Mouse (Mus musculus): ENCODE measurements around the gene Traf3ip2. TPM values are rescaled to one million over a fixed set of nuclear protein-coding genes. Genes with fewer than 3 reads are reported as not detected.

The Traf3ip2 gene
- polyA plus RNA-seq, 1 experiment from 2014 or later = 9.5 TPM

DNA sequence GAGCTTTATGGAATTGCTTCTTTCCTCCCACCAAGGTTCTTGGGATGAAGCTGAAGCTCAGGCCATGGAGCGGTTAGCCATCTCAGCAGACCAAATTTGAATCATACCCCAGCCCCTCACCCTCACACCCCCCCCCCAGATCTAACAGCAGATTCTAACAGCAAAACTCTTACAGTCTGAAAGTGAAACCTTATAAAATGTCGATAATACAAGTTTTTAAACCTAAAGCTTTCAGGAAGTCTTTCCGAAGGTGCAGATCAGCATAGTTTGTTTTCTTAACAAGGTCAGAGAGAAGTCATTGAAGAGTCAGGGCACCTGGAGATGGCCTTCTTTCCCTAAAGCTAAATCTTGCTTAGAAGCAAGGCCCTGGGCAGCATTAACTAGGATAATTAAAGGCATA lies 53.3 kb downstream of the Traf3ip2 start:
- peaks cover 2% of the 10 kb centered on the region; the same call in 1 of the 2 replicates for H3K9me3 ChIP-seq (replicated peaks)
- H3K27me3 ChIP-seq (ENCODE audit: low read depth, poor library complexity, severe bottlenecking) = peaks cover 6% of the 10 kb centered on the region; the same call in 1 of the 2 replicates
- DNase-seq (ENCODE audit: low spot score) = no peak
- WGBS = 70% methylated on average over 3 of the region's 3 CpGs
- peaks cover 25% of the 10 kb centered on the region for H3K4me1 ChIP-seq
- no peak overlapping the region for H3K27ac ChIP-seq (replicated peaks)
- H3K36me3 ChIP-seq = peaks cover 23% of the 10 kb centered on the region
- no peak overlapping the region for H3K4me3 ChIP-seq

- H3K36me3 ChIP-seq = peaks cover 8% of the 10 kb centered on the region; the same call in 1 of the 2 replicates
- H3K27me3 ChIP-seq (ENCODE audit: low read depth, poor library complexity, severe bottlenecking) = no peaks in the 10 kb centered on the region
- H3K27ac ChIP-seq (replicated peaks) = no peak overlapping the region
- peaks cover 40% of the 10 kb centered on the region for H3K4me1 ChIP-seq
- H3K4me3 ChIP-seq = no peak overlapping the region
- no peak for DNase-seq (ENCODE audit: low spot score)
- H3K9me3 ChIP-seq (replicated peaks) = no peaks in the 10 kb centered on the region
- 82% methylated on average over 1 of the region's 1 CpGs for WGBS
These were observed 58.7 kb downstream of the Traf3ip2 start for GRCm38 (mm10) chr10:39671451-39671850.

GRCm38 (mm10) chr10:39672547-39673051 lies 59.9 kb downstream of the Traf3ip2 start:
- no peaks in the 10 kb centered on the region for H3K27me3 ChIP-seq (ENCODE audit: low read depth, poor library complexity, severe bottlenecking)
- 14% methylated on average over 4 of the region's 4 CpGs for WGBS
- H3K36me3 ChIP-seq = peaks cover 13% of the 10 kb centered on the region; the same call in 1 of the 2 replicates
- peak overlapping the region; percentile 75; the same call in 1 of the 2 replicates for H3K27ac ChIP-seq (replicated peaks)
- peak; percentile 48 for DNase-seq (ENCODE audit: low spot score)
- H3K4me1 ChIP-seq = peaks cover 34% of the 10 kb centered on the region
- H3K9me3 ChIP-seq (replicated peaks) = no peaks in the 10 kb centered on the region
- H3K4me3 ChIP-seq = no peak overlapping the region

- no peak for DNase-seq (ENCODE audit: low spot score)
- WGBS = 41% methylated on average over 3 of the region's 3 CpGs
- peaks cover 13% of the 10 kb centered on the region; the same call in 1 of the 2 replicates for H3K36me3 ChIP-seq
- H3K4me1 ChIP-seq = peaks cover 34% of the 10 kb centered on the region
- H3K27ac ChIP-seq (replicated peaks) = peak overlapping the region; percentile 75; the same call in 1 of the 2 replicates
- H3K9me3 ChIP-seq (replicated peaks) = no peaks in the 10 kb centered on the region
- H3K4me3 ChIP-seq = no peak overlapping the region
- no peaks in the 10 kb centered on the region for H3K27me3 ChIP-seq (ENCODE audit: low read depth, poor library complexity, severe bottlenecking)
These were observed 61.4 kb downstream of the Traf3ip2 start for GRCm38 (mm10) chr10:39674106-39674505.

DNA sequence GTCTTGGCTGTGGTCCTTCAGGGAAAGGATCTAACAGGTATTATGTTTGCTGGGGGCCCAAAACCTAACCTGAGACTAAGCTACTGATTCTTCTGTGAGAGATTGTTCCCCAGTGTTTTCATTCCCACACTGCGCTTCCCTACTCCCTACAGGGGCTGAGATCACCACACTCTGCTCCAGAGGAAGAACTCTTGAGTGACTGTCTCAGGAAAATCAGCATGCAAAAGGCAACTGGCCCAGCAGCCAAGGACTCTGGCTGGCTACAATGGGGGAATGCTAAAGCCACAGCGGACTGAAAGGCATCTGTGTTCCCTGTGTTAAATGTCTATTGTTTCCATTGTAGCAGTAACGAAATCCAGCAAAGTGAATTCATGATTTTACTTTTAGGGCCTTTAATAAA lies 62.0 kb downstream of the Traf3ip2 start:
- Histone ChIP-seq H3K4me1 (peaks cover 34% of the 10 kb centered on the region), H3K36me3 (peaks cover 11% of the 10 kb centered on the region; the same call in 1 of the 2 replicates), H3K27ac (replicated peaks) (no peak overlapping the region; the same call in 1 of the 2 replicates), H3K4me3 (no peak overlapping the region), H3K27me3 (ENCODE audit: low read depth, poor library complexity, severe bottlenecking) (no peaks in the 10 kb centered on the region), H3K9me3 (replicated peaks) (no peaks in the 10 kb centered on the region)
- DNase-seq (ENCODE audit: low spot score) = no peak
- WGBS = 28% methylated on average over 3 of the region's 3 CpGs

- Histone ChIP-seq H3K27me3 (ENCODE audit: low read depth, poor library complexity, severe bottlenecking) (no peaks in the 10 kb centered on the region), H3K27ac (replicated peaks) (no peak overlapping the region), H3K36me3 (peaks cover 14% of the 10 kb centered on the region; the same call in 1 of the 2 replicates), H3K4me1 (peaks cover 21% of the 10 kb centered on the region), H3K9me3 (replicated peaks) (no peaks in the 10 kb centered on the region), H3K4me3 (no peak overlapping the region)
- no peak for DNase-seq (ENCODE audit: low spot score)
- 90% methylated on average over 4 of the region's 4 CpGs for WGBS
These were observed 65.6 kb downstream of the Traf3ip2 start for GRCm38 (mm10) chr10:39678199-39678791.

DNA sequence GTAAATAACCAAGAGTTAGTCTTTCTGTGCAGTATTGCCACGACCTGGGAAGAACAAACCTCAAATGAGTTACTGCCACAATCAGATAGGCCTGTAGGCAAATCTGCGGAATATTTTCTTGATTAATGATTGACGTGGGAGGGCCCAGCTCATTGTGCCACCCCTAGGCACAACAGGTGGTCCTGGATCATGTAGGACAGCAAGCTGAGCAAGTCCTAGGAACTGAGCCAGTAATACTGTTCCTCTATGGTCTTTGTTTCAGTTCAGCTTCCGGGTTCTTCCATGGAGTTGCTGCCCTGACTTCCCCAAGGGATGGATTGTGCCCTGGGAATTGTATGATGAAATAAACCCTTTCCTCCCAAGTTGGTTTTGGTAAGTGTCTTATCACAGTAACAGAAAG lies 68.3 kb downstream of the Traf3ip2 start:
- 89% methylated on average over 4 of the region's 4 CpGs for whole genome bisulfite sequencing
- Histone ChIP-seq H3K27ac (replicated peaks) (no peak overlapping the region), H3K27me3 (ENCODE audit: low read depth, poor library complexity, severe bottlenecking) (no peaks in the 10 kb centered on the region), H3K9me3 (replicated peaks) (no peaks in the 10 kb centered on the region), H3K4me3 (no peak overlapping the region), H3K4me1 (peaks cover 5% of the 10 kb centered on the region), H3K36me3 (peaks cover 14% of the 10 kb centered on the region; the same call in 1 of the 2 replicates)
- DNase-seq (ENCODE audit: low spot score) = no peak

GRCm38 (mm10) chr10:39682556-39682955 lies 69.8 kb downstream of the Traf3ip2 start:
- WGBS = 83% methylated on average over 2 of the region's 2 CpGs
- no peaks in the 10 kb centered on the region for H3K27me3 ChIP-seq (ENCODE audit: low read depth, poor library complexity, severe bottlenecking)
- H3K4me1 ChIP-seq = peaks cover 5% of the 10 kb centered on the region
- H3K4me3 ChIP-seq = no peak overlapping the region
- H3K9me3 ChIP-seq (replicated peaks) = no peaks in the 10 kb centered on the region
- H3K36me3 ChIP-seq = peaks cover 11% of the 10 kb centered on the region; the same call in 1 of the 2 replicates
- H3K27ac ChIP-seq (replicated peaks) = no peak overlapping the region
- no peak for DNase-seq (ENCODE audit: low spot score)

GRCm38 (mm10) chr10:39683481-39683880 lies 70.7 kb downstream of the Traf3ip2 start:
- H3K27ac ChIP-seq (replicated peaks) = no peak overlapping the region
- 88% methylated on average over 2 of the region's 2 CpGs for WGBS
- H3K36me3 ChIP-seq = peaks cover 11% of the 10 kb centered on the region; the same call in 1 of the 2 replicates
- no peak overlapping the region for H3K4me3 ChIP-seq
- DNase-seq (ENCODE audit: low spot score) = no peak
- no peaks in the 10 kb centered on the region for H3K9me3 ChIP-seq (replicated peaks)
- H3K27me3 ChIP-seq (ENCODE audit: low read depth, poor library complexity, severe bottlenecking) = no peaks in the 10 kb centered on the region
- H3K4me1 ChIP-seq = peaks cover 5% of the 10 kb centered on the region

DNA sequence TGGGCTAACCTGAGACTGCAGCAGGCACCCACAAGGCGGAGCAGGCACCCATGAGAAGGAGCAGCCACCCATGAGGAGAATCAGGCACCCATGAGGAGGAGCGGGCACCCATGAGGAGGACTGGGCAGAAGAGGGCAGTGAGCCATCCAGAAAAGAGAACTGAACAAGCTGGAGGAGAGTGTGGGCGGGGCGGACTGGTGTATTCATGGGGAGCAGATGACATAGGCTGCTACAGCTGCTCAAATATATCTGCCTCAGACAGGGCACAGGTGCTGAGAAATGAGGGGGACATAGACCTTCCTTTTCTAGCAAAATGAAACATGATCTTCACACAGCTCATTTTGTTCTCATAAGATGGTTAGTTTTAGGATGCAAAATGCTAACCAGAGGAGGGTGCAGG lies 74.1 kb downstream of the Traf3ip2 start:
- Histone ChIP-seq H3K27me3 (ENCODE audit: low read depth, poor library complexity, severe bottlenecking) (no peaks in the 10 kb centered on the region), H3K36me3 (0 out of 2 replicates have a peak, but pooled peaks cover 2% of the 10 kb centered on the region), H3K27ac (replicated peaks) (no peak overlapping the region), H3K4me3 (no peak overlapping the region), H3K4me1 (peaks cover 12% of the 10 kb centered on the region), H3K9me3 (replicated peaks) (no peaks in the 10 kb centered on the region)
- WGBS = 95% methylated on average over 4 of the region's 4 CpGs
- DNase-seq (ENCODE audit: low spot score) = no peak

GRCm38 (mm10) chr10:39687851-39688250 lies 75.1 kb downstream of the Traf3ip2 start:
- WGBS = 97% methylated on average over 3 of the region's 3 CpGs
- no peak overlapping the region for H3K27ac ChIP-seq (replicated peaks)
- DNase-seq (ENCODE audit: low spot score) = no peak
- no peaks in the 10 kb centered on the region for H3K9me3 ChIP-seq (replicated peaks)
- no peak overlapping the region for H3K4me3 ChIP-seq
- H3K4me1 ChIP-seq = peaks cover 13% of the 10 kb centered on the region
- no peaks in the 10 kb centered on the region for H3K27me3 ChIP-seq (ENCODE audit: low read depth, poor library complexity, severe bottlenecking)
- H3K36me3 ChIP-seq = 0 out of 2 replicates have a peak, but pooled peaks cover 2% of the 10 kb centered on the region

DNA sequence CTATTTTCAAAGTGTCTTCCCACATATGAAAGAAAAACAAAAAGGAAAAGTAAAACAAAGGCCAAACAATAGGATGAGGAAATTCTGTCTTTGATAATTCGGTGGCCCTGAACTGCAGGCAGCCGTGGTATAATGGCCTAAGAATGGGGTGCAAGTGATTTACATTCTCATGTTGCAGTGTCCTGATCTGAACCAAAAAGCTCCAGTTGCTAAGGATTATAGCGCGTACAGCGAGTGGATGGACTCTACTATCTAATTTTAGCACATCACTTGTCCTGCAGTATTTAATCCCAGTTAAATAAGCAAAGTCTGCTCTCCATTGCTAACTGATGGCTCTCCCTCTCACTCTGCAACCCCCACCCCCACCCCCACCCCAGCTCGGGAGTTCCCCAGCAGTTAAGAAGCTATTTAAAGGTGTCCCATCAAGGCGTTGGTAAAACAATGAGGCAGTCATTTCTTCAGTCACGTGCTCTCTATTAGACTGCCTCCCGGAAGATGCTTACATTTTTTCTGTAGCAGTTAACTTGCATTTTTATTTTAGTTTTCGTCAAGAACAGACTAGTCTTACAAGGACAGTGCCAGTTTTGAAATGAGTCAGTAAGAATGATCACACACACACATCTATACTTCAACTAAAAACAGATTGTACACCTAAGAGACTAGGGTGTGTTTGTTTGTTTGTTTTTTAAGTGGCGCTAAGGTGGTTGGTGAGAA lies 78.8 kb downstream of the Traf3ip2 start:
- peaks cover 8% of the 10 kb centered on the region for H3K4me1 ChIP-seq
- H3K27ac ChIP-seq (replicated peaks) = no peak overlapping the region
- no peaks in the 10 kb centered on the region for H3K36me3 ChIP-seq
- H3K4me3 ChIP-seq = no peak overlapping the region
- H3K9me3 ChIP-seq (replicated peaks) = no peaks in the 10 kb centered on the region
- no peaks in the 10 kb centered on the region for H3K27me3 ChIP-seq (ENCODE audit: low read depth, poor library complexity, severe bottlenecking)
- DNase-seq (ENCODE audit: low spot score) = no peak
- 58% methylated on average over 11 of the region's 11 CpGs for WGBS

GRCm38 (mm10) chr10:39692152-39692551 lies 79.4 kb downstream of the Traf3ip2 start:
- no peak overlapping the region for H3K27ac ChIP-seq (replicated peaks)
- H3K9me3 ChIP-seq (replicated peaks) = no peaks in the 10 kb centered on the region
- no peaks in the 10 kb centered on the region for H3K27me3 ChIP-seq (ENCODE audit: low read depth, poor library complexity, severe bottlenecking)
- H3K4me1 ChIP-seq = peaks cover 8% of the 10 kb centered on the region
- WGBS = 79% methylated on average over 2 of the region's 2 CpGs
- H3K36me3 ChIP-seq = no peaks in the 10 kb centered on the region
- no peak overlapping the region for H3K4me3 ChIP-seq
- no peak for DNase-seq (ENCODE audit: low spot score)

Data from midbrain, embryonic 10.5 days (tissue).